ENCODE assay signal across 8 mouse cellular contexts in genomic region chr7:63319594-63319993, GRCm38 (mm10).
DNase-seq lines count a peak whose midpoint lies in the region; ATAC-seq lines count a peak whose summit lies in the region.

No protein-coding gene starts in this region.

- H3K9me3 ChIP-seq in heart, embryonic 11.5 days (replicated peaks; ENCODE audit: control insufficient read depth, low read length), result no peaks in the 10 kb centered on the region
- H3K9me3 ChIP-seq in hindbrain, embryonic 16.5 days (ENCODE audit: control insufficient read depth, low read length), result no peaks in the 10 kb centered on the region
- H3K9me3 ChIP-seq in neural tube, embryonic 11.5 days (ENCODE audit: control insufficient read depth, low read length), result no peaks in the 10 kb centered on the region

- H3K4me3 ChIP-seq in heart, embryonic 11.5 days (ENCODE audit: low read depth, low read length), result no peak overlapping the region
- no peak overlapping the region for H3K4me3 ChIP-seq in hindbrain, embryonic 16.5 days (ENCODE audit: low read length)
- no peak overlapping the region for H3K4me3 ChIP-seq in neural tube, embryonic 11.5 days (ENCODE audit: low read depth, low read length)

- ATAC-seq in heart, embryonic 11.5 days (replicated peaks; ENCODE audit: insufficient number of reproducible peaks, low FRiP score, low TSS enrichment), result no peak
- ATAC-seq in hindbrain, embryonic 16.5 days, result peak; percentile 38; the same call in 1 of the 2 replicates
- peak; percentile 71 for ATAC-seq in neural tube, embryonic 11.5 days (ENCODE audit: insufficient read depth, low FRiP score, low TSS enrichment)

- H3K4me1 ChIP-seq in heart, embryonic 11.5 days (ENCODE audit: control insufficient read depth, insufficient read depth, low read length), result no peaks in the 10 kb centered on the region
- H3K4me1 ChIP-seq in hindbrain, embryonic 16.5 days (ENCODE audit: control insufficient read depth, insufficient read depth, low read depth, low read length), result no peaks in the 10 kb centered on the region
- H3K4me1 ChIP-seq in neural tube, embryonic 11.5 days (ENCODE audit: control insufficient read depth, insufficient read depth, low read length), result no peaks in the 10 kb centered on the region

- H3K36me3 ChIP-seq in heart, embryonic 11.5 days (ENCODE audit: control insufficient read depth, insufficient read depth, low read length), result no peaks in the 10 kb centered on the region
- H3K36me3 ChIP-seq in hindbrain, embryonic 16.5 days (ENCODE audit: control insufficient read depth, insufficient read depth, low read length), result no peaks in the 10 kb centered on the region
- no peaks in the 10 kb centered on the region for H3K36me3 ChIP-seq in neural tube, embryonic 11.5 days (ENCODE audit: control insufficient read depth, insufficient read depth, low read length)

- DNase-seq in heart, adult 8-10 months (ENCODE audit: low spot score), result peak; percentile 11
- peak; percentile 19 for DNase-seq in adrenal gland, adult 2 months
- peak; percentile 80 for DNase-seq in embryo, embryonic 10.5 days (ENCODE audit: low spot score)
- DNase-seq in left cerebral cortex, postnatal 25 days (ENCODE audit: low spot score in 2 of 2), result peak; percentile 69 to 72
- DNase-seq in neural tube, embryonic 11.5 days (ENCODE audit: low spot score), result peak; percentile 64
- peak; percentile 43 for DNase-seq in thymus, postnatal 4 days

- H3K27me3 ChIP-seq in heart, embryonic 11.5 days (ENCODE audit: control insufficient read depth, insufficient read depth, low read length), result no peaks in the 10 kb centered on the region
- no peaks in the 10 kb centered on the region; the same call in 1 of the 2 replicates for H3K27me3 ChIP-seq in hindbrain, embryonic 16.5 days (replicated peaks; ENCODE audit: control insufficient read depth, insufficient read depth, low read length)
- no peaks in the 10 kb centered on the region for H3K27me3 ChIP-seq in neural tube, embryonic 11.5 days (ENCODE audit: control insufficient read depth, insufficient read depth, low read length)

- no peak overlapping the region for H3K9ac ChIP-seq in heart, embryonic 11.5 days (ENCODE audit: low read depth, low read length)
- H3K9ac ChIP-seq in hindbrain, embryonic 16.5 days (ENCODE audit: low read depth, low read length), result no peak overlapping the region
- H3K9ac ChIP-seq in neural tube, embryonic 11.5 days (ENCODE audit: low read length), result no peak overlapping the region

- no peak overlapping the region for H3K27ac ChIP-seq in heart, embryonic 11.5 days (ENCODE audit: low read depth, low read length)
- H3K27ac ChIP-seq in hindbrain, embryonic 16.5 days (ENCODE audit: low read depth, low read length), result no peak overlapping the region
- no peak overlapping the region for H3K27ac ChIP-seq in neural tube, embryonic 11.5 days (ENCODE audit: low read depth, low read length)

- H3K4me2 ChIP-seq in heart, embryonic 11.5 days, result no peak overlapping the region
- H3K4me2 ChIP-seq in hindbrain, embryonic 16.5 days (ENCODE audit: low read length), result no peak overlapping the region
- no peak overlapping the region for H3K4me2 ChIP-seq in neural tube, embryonic 11.5 days (ENCODE audit: low read depth)

- intact Hi-C loops in left cerebral cortex, postnatal 25 days (cut with DNase I), result loop anchor here (1.0 to 5.0 kb wide), 3 partner anchors 107 to 443 kb away; partner anchors contain the start of gene Chrna7

- WGBS in heart, embryonic 11.5 days (ENCODE audit: insufficient replicate concordance), result 2% methylated on average over 2 of the region's 2 CpGs
- 0% methylated on average over 2 of the region's 2 CpGs for WGBS in hindbrain, embryonic 16.5 days
- WGBS in neural tube, embryonic 11.5 days, result 0% methylated on average over 2 of the region's 2 CpGs

Comparison
In these comparisons a context has a peak if more than half of its experiments do, and no peak if none do; other contexts are left out.
1. DNase-seq: peak in every context shown above with its lines; median percentile 80 in embryo, embryonic 10.5 days; 70 in left cerebral cortex, postnatal 25 days; 64 in neural tube, embryonic 11.5 days; 43 in thymus, postnatal 4 days; 19 in adrenal gland, adult 2 months; 11 in heart, adult 8-10 months.